Mouse (Mus musculus) lung, embryonic 15.5 days (tissue): ENCODE results near the gene Gm3336. TPM values are rescaled to one million over a fixed set of nuclear protein-coding genes. Genes with fewer than 3 reads are reported as not detected.

Source experiments
- ATAC-seq: fragments of 200-750 bp; cut with Nextera tagmentation; 2 replicates; pipeline ENCODE4 v1.8.0; 2017; ENCODE audit warnings: moderate number of reproducible peaks, borderline replicate concordance; ENCODE audit not compliant: low FRiP score, low TSS enrichment; ENCODE audit errors: extremely low read depth
- H3K27ac ChIP-seq: fragments of 300-500 bp; sonication (generic); 2 replicates; pipeline ENCODE4 v1.5.1; 2015; ENCODE audit warnings: moderate library complexity, mild to moderate bottlenecking, inconsistent platforms
- H3K27me3 ChIP-seq: fragments of 300-500 bp; sonication (generic); 2 replicates; pipeline ENCODE4 v1.6.1; 2015; ENCODE audit warnings: inconsistent platforms
- H3K36me3 ChIP-seq: fragments of 300-500 bp; sonication (generic); 2 replicates; pipeline ENCODE4 v1.6.1; 2015; ENCODE audit warnings: inconsistent platforms
- H3K4me1 ChIP-seq: fragments of 300-500 bp; sonication (generic); 2 replicates; pipeline ENCODE4 v1.6.1; 2015; ENCODE audit warnings: inconsistent platforms
- H3K4me2 ChIP-seq: fragments of 300-500 bp; sonication (generic); 2 replicates; pipeline ENCODE4 v1.6.1; 2015; ENCODE audit warnings: inconsistent platforms, mild to moderate bottlenecking, moderate library complexity
- H3K4me3 ChIP-seq: fragments of 300-500 bp; sonication (generic); 2 replicates; pipeline ENCODE4 v1.5.1; 2015; ENCODE audit warnings: mild to moderate bottlenecking, inconsistent platforms
- H3K9ac ChIP-seq: fragments of 300-500 bp; sonication (generic); 2 replicates; pipeline ENCODE4 v1.6.1; 2015; ENCODE audit warnings: inconsistent platforms
- H3K9me3 ChIP-seq: fragments of 300-500 bp; sonication (generic); 2 replicates; pipeline ENCODE4 v1.6.1; 2016; ENCODE audit warnings: inconsistent platforms
- WGBS: fragments of 180-500 bp; shearing (Covaris S2); methylation state at CpG from one replicate; pipeline ENCODE4 v1.1.7; 2015; 5-methylcytosine and 5-hydroxymethylcytosine counted together
- polyA plus RNA-seq: library from polyadenylated mRNA; unstranded; fragments of >200 nt; fragmentation: Nextera tagmentation; extraction: Ambion mirVana; gene quantifications from 2 replicates; pipeline ENCODE4 v1.2.1, GENCODE M21; 2015

Gm3336 gene
- polyA plus RNA-seq = not detected in 2 replicates

GRCm38 (mm10) chr8:70718297-70718696 is at the start of gene Gm3336:
Gm3336 (plus strand) TSS chr8:70718543.
- Histone ChIP-seq H3K36me3 (no peaks in the 10 kb centered on the region), H3K9ac (no peak within 1 kb of the TSS), H3K4me2 (no peak within 1 kb of the TSS), H3K4me3 (no peak within 1 kb of the TSS), H3K4me1 (0 out of 2 replicates have a peak, but pooled peaks cover 4% of the 10 kb centered on the region), H3K9me3 (no peaks in the 10 kb centered on the region), H3K27me3 (no peaks in the 10 kb centered on the region), H3K27ac (no peak within 1 kb of the TSS)
- ATAC-seq = peak; percentile 15; the same call in 1 of the 2 replicates
- WGBS = 1% methylated on average over 19 of the region's 19 CpGs

GRCm38 (mm10) chr8:70671615-70672324 is 46.6 kb upstream of the Gm3336 start:
- Histone ChIP-seq H3K36me3 (peaks cover 3% of the 10 kb centered on the region; the same call in 1 of the 2 replicates), H3K9me3 (no peaks in the 10 kb centered on the region), H3K4me2 (no peak overlapping the region), H3K4me1 (peaks cover 26% of the 10 kb centered on the region), H3K9ac (no peak overlapping the region), H3K27me3 (no peaks in the 10 kb centered on the region), H3K4me3 (no peak overlapping the region), H3K27ac (0 out of 2 replicates have a peak overlapping the region, but pooled peaks have one; percentile 76)
- ATAC-seq = no peak
- 70% methylated on average over 10 of the region's 10 CpGs for WGBS

GRCm38 (mm10) chr8:70672325-70673078 is 45.8 kb upstream of the Gm3336 start:
- Histone ChIP-seq H3K27ac (peak overlapping the region; percentile 76), H3K4me1 (peaks cover 26% of the 10 kb centered on the region), H3K4me3 (peak overlapping the region; percentile 66), H3K27me3 (no peaks in the 10 kb centered on the region), H3K36me3 (peaks cover 6% of the 10 kb centered on the region; the same call in 1 of the 2 replicates), H3K9ac (peak overlapping the region; percentile 47), H3K4me2 (peak overlapping the region; percentile 59), H3K9me3 (no peaks in the 10 kb centered on the region)
- ATAC-seq = no peak; the same call in 1 of the 2 replicates
- WGBS = 34% methylated on average over 19 of the region's 19 CpGs

- peak within 1 kb of the TSS; percentile 96 for H3K27ac ChIP-seq
- H3K4me3 ChIP-seq = peak within 1 kb of the TSS; percentile 66
- H3K36me3 ChIP-seq = peaks cover 13% of the 10 kb centered on the region
- H3K4me1 ChIP-seq = peaks cover 26% of the 10 kb centered on the region
- WGBS = under 1% methylated on average over 60 of the region's 60 CpGs
- H3K4me2 ChIP-seq = peak within 1 kb of the TSS; percentile 78
- peak within 1 kb of the TSS; percentile 66 for H3K9ac ChIP-seq
- H3K9me3 ChIP-seq = no peaks in the 10 kb centered on the region
- H3K27me3 ChIP-seq = no peaks in the 10 kb centered on the region
- peak; percentile 97 for ATAC-seq
These were observed 45.1 kb upstream of the Gm3336 start, which contains the start of gene Lsm4 for GRCm38 (mm10) chr8:70673079-70673856. Lsm4 (plus strand) TSS chr8:70673248.

- Histone ChIP-seq H3K4me3 (peak overlapping the region; percentile 66), H3K27ac (peak overlapping the region; percentile 96), H3K27me3 (no peaks in the 10 kb centered on the region), H3K4me1 (peaks cover 26% of the 10 kb centered on the region), H3K9me3 (no peaks in the 10 kb centered on the region), H3K4me2 (peak overlapping the region; percentile 78), H3K9ac (peak overlapping the region; percentile 66), H3K36me3 (peaks cover 21% of the 10 kb centered on the region)
- ATAC-seq = no peak
- 70% methylated on average over 3 of the region's 3 CpGs for WGBS
These were observed 44.2 kb upstream of the Gm3336 start for GRCm38 (mm10) chr8:70674109-70674508.

GRCm38 (mm10) chr8:70674716-70675115 is 43.6 kb upstream of the Gm3336 start:
- Histone ChIP-seq H3K4me3 (no peak overlapping the region), H3K27ac (peak overlapping the region; percentile 96), H3K9ac (no peak overlapping the region), H3K9me3 (no peaks in the 10 kb centered on the region), H3K27me3 (no peaks in the 10 kb centered on the region), H3K36me3 (peaks cover 21% of the 10 kb centered on the region), H3K4me2 (no peak overlapping the region), H3K4me1 (peaks cover 26% of the 10 kb centered on the region)
- WGBS = 78% methylated on average over 4 of the region's 4 CpGs
- no peak for ATAC-seq

- ATAC-seq = no peak
- Histone ChIP-seq H3K36me3 (peaks cover 21% of the 10 kb centered on the region), H3K4me1 (peaks cover 26% of the 10 kb centered on the region), H3K27me3 (no peaks in the 10 kb centered on the region), H3K9me3 (no peaks in the 10 kb centered on the region), H3K4me2 (no peak overlapping the region), H3K27ac (no peak overlapping the region), H3K4me3 (no peak overlapping the region), H3K9ac (no peak overlapping the region)
- 80% methylated on average over 1 of the region's 1 CpGs for WGBS
These were observed 43.0 kb upstream of the Gm3336 start for GRCm38 (mm10) chr8:70675336-70675735.

GRCm38 (mm10) chr8:70677451-70678080 is 40.8 kb upstream of the Gm3336 start:
- Histone ChIP-seq H3K36me3 (peaks cover 21% of the 10 kb centered on the region), H3K27ac (no peak overlapping the region), H3K4me3 (no peak overlapping the region), H3K27me3 (no peaks in the 10 kb centered on the region), H3K9me3 (no peaks in the 10 kb centered on the region), H3K4me1 (peaks cover 30% of the 10 kb centered on the region), H3K9ac (no peak overlapping the region), H3K4me2 (no peak overlapping the region)
- 92% methylated on average over 15 of the region's 15 CpGs for WGBS
- ATAC-seq = no peak

- Histone ChIP-seq H3K4me2 (no peak overlapping the region), H3K4me1 (peaks cover 28% of the 10 kb centered on the region)
- ATAC-seq = no peak
These were observed 39.7 kb upstream of the Gm3336 start for GRCm38 (mm10) chr8:70678679-70679078.

GRCm38 (mm10) chr8:70679404-70679803 is 38.9 kb upstream of the Gm3336 start:
- H3K27ac ChIP-seq = no peak overlapping the region

More at GRCm38 (mm10) chr8:70678679-70679078, 39.7 kb upstream of the Gm3336 start:
- no peak overlapping the region for H3K27ac ChIP-seq
- H3K36me3 ChIP-seq = peaks cover 21% of the 10 kb centered on the region
- no peaks in the 10 kb centered on the region for H3K9me3 ChIP-seq
- no peaks in the 10 kb centered on the region for H3K27me3 ChIP-seq
- no peak overlapping the region for H3K4me3 ChIP-seq
- no peak overlapping the region for H3K9ac ChIP-seq

GRCm38 (mm10) chr8:70680039-70680438 is 38.3 kb upstream of the Gm3336 start:
- H3K4me2 ChIP-seq = no peak overlapping the region
- peaks cover 15% of the 10 kb centered on the region for H3K4me1 ChIP-seq
- 56% methylated on average over 3 of the region's 3 CpGs for WGBS
- no peak overlapping the region for H3K9ac ChIP-seq
- H3K9me3 ChIP-seq = no peaks in the 10 kb centered on the region
- no peaks in the 10 kb centered on the region for H3K27me3 ChIP-seq
- peaks cover 21% of the 10 kb centered on the region for H3K36me3 ChIP-seq
- no peak for ATAC-seq
- no peak overlapping the region for H3K4me3 ChIP-seq
- H3K27ac ChIP-seq = no peak overlapping the region

More at GRCm38 (mm10) chr8:70679404-70679803, 38.9 kb upstream of the Gm3336 start:
- Histone ChIP-seq H3K9ac (no peak overlapping the region), H3K4me1 (peaks cover 21% of the 10 kb centered on the region), H3K36me3 (peaks cover 21% of the 10 kb centered on the region), H3K27me3 (no peaks in the 10 kb centered on the region), H3K4me2 (no peak overlapping the region), H3K4me3 (no peak overlapping the region), H3K9me3 (no peaks in the 10 kb centered on the region)
- 87% methylated on average over 4 of the region's 4 CpGs for WGBS
- no peak for ATAC-seq
